Mouse (Mus musculus) liver, postnatal 0 days (tissue): ENCODE data around the gene Zfp706.

ENCODE experiments used
- CTCF ChIP-seq: sonication (generic); IDR thresholded peaks from 2 replicates; pipeline ENCODE4 v1.5.1; 2016; ENCODE audit warnings: antibody characterized with exemption, low read depth
- EP300 ChIP-seq: IDR thresholded peaks from 2 replicates; pipeline ENCODE4 v1.6.1; 2016; ENCODE audit warnings: antibody characterized with exemption, low read depth, mild to moderate bottlenecking

DNA sequence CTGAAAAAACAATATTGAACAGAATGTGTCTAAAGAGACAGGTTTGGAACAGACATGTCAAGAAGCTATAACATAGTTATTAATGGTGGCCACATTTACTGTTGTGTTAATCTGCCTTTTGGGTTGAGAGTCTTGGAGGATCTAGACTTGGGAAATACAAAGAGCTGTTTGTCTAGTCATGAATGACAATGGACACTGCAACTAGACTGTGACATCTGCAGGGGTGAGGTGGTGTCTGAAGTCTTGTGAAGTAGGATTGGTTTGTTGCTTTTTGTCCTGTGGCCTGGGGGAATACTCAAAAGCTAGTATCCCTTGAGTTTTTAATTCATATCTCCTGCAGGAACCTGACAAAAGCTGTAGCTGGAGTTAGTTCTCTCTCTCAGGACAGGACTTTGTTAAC lies 973 bp upstream of the Zfp706 start:
- TF ChIP-seq EP300, result no peak
- no peak for TF ChIP-seq CTCF
